Mouse (Mus musculus) lung, postnatal 36 days (tissue): ENCODE measurements at regions not wholly inside any gene's neighbourhood (a gene's known extent, or its start where the extent isn't known, plus 50 kb on each side); places are given as distances from the start of the nearest gene placed in this dataset.
"Not testable (repeated sequence)": the region's sequence is repeated elsewhere in the genome, so short reads cannot be mapped to it uniquely, and the experiment has no call there.

Experiments used
- DNase-seq: peaks from one replicate; pipeline ENCODE4 v3.0.0; 2022; ENCODE audit warnings: mixed read lengths

GRCm38 (mm10) chr8:37239354-37239753, 245.9 kb downstream of the AI429214 start:
- DNase-seq = no peak

- DNase-seq = not testable (repeated sequence)
Observed at GRCm38 (mm10) chr8:37251234-37251633, 257.8 kb downstream of the AI429214 start.

- DNase-seq = no peak
Observed at GRCm38 (mm10) chr8:37291069-37291850, 297.9 kb downstream of the AI429214 start.
